Mouse (Mus musculus): ENCODE results near the gene Ccdc173. TPM values are rescaled to one million over a fixed set of nuclear protein-coding genes. Genes with fewer than 3 reads are reported as not detected.
A peak's percentile ranks its signal among the peaks of the same experiment; 100 is the strongest.
"Not testable (repeated sequence)": the region's sequence is repeated elsewhere in the genome, so short reads cannot be mapped to it uniquely, and the experiment has no call there.

Ccdc173 gene
- polyA plus RNA-seq, 1 experiment from 2014 or later = 2.5 TPM

- Histone ChIP-seq H3K27me3 (ENCODE audit: control insufficient read depth, insufficient read depth, low read length) (no peaks in the 10 kb centered on the region), H3K4me1 (ENCODE audit: control insufficient read depth, insufficient read depth, low read length) (no peaks in the 10 kb centered on the region), H3K4me3 (ENCODE audit: low read depth, low read length) (no peak overlapping the region), H3K9ac (replicated peaks; ENCODE audit: low read length) (no peak overlapping the region), H3K27ac (replicated peaks; ENCODE audit: low read depth, low read length) (no peak overlapping the region), H3K9me3 (replicated peaks; ENCODE audit: control insufficient read depth, low read length) (no peaks in the 10 kb centered on the region), H3K4me2 (ENCODE audit: low read depth, low read length) (no peak overlapping the region), H3K36me3 (replicated peaks; ENCODE audit: control insufficient read depth, insufficient read depth, low read depth, low read length) (no peaks in the 10 kb centered on the region)
- ATAC-seq (replicated peaks; ENCODE audit: insufficient number of reproducible peaks, low FRiP score, low TSS enrichment, low read depth) = no peak
- WGBS = 66% methylated on average over 15 of the region's 15 CpGs
- no peak for DNase-seq (ENCODE audit: low spot score)
Measured at GRCm38 (mm10) chr2:69810169-69810568, 20.8 kb upstream of the Ccdc173 start.

- H3K36me3 ChIP-seq (replicated peaks; ENCODE audit: control insufficient read depth, insufficient read depth, low read depth, low read length); H3K4me2 ChIP-seq (ENCODE audit: low read depth, low read length); ATAC-seq (replicated peaks; ENCODE audit: insufficient number of reproducible peaks, low FRiP score, low TSS enrichment, low read depth); H3K9ac ChIP-seq (replicated peaks; ENCODE audit: low read length); H3K27ac ChIP-seq (replicated peaks; ENCODE audit: low read depth, low read length); DNase-seq (ENCODE audit: low spot score); H3K4me1 ChIP-seq (ENCODE audit: control insufficient read depth, insufficient read depth, low read length); H3K27me3 ChIP-seq (ENCODE audit: control insufficient read depth, insufficient read depth, low read length); H3K9me3 ChIP-seq (replicated peaks; ENCODE audit: control insufficient read depth, low read length); H3K4me3 ChIP-seq (ENCODE audit: low read depth, low read length): not testable (repeated sequence)
- WGBS = 88% methylated on average over 7 of the region's 9 CpGs
Measured at GRCm38 (mm10) chr2:69804663-69805062, 15.3 kb upstream of the Ccdc173 start.

GRCm38 (mm10) chr2:69803756-69804155 is 14.4 kb upstream of the Ccdc173 start:
- Histone ChIP-seq H3K4me2 (ENCODE audit: low read depth, low read length) (no peak overlapping the region), H3K4me3 (ENCODE audit: low read depth, low read length) (no peak overlapping the region), H3K9me3 (replicated peaks; ENCODE audit: control insufficient read depth, low read length) (no peaks in the 10 kb centered on the region), H3K27me3 (ENCODE audit: control insufficient read depth, insufficient read depth, low read length) (no peaks in the 10 kb centered on the region), H3K9ac (replicated peaks; ENCODE audit: low read length) (no peak overlapping the region), H3K36me3 (replicated peaks; ENCODE audit: control insufficient read depth, insufficient read depth, low read depth, low read length) (no peaks in the 10 kb centered on the region), H3K27ac (replicated peaks; ENCODE audit: low read depth, low read length) (no peak overlapping the region), H3K4me1 (ENCODE audit: control insufficient read depth, insufficient read depth, low read length) (no peaks in the 10 kb centered on the region)
- DNase-seq (ENCODE audit: low spot score) (no peak), ATAC-seq (replicated peaks; ENCODE audit: insufficient number of reproducible peaks, low FRiP score, low TSS enrichment, low read depth) (no peak)
- 60% methylated on average over 8 of the region's 8 CpGs for WGBS

- H3K27me3 ChIP-seq (ENCODE audit: control insufficient read depth, insufficient read depth, low read length) = no peaks in the 10 kb centered on the region
- DNase-seq (ENCODE audit: low spot score) = peak; percentile 50
- H3K4me2 ChIP-seq (ENCODE audit: low read depth, low read length) = no peak overlapping the region
- H3K9me3 ChIP-seq (replicated peaks; ENCODE audit: control insufficient read depth, low read length) = no peaks in the 10 kb centered on the region
- H3K9ac ChIP-seq (replicated peaks; ENCODE audit: low read length) = no peak overlapping the region
- no peak overlapping the region for H3K27ac ChIP-seq (replicated peaks; ENCODE audit: low read depth, low read length)
- H3K36me3 ChIP-seq (replicated peaks; ENCODE audit: control insufficient read depth, insufficient read depth, low read depth, low read length) = no peaks in the 10 kb centered on the region
- no peak overlapping the region for H3K4me3 ChIP-seq (ENCODE audit: low read depth, low read length)
- no peaks in the 10 kb centered on the region for H3K4me1 ChIP-seq (ENCODE audit: control insufficient read depth, insufficient read depth, low read length)
- ATAC-seq (replicated peaks; ENCODE audit: insufficient number of reproducible peaks, low FRiP score, low TSS enrichment, low read depth) = 0 out of 2 replicates have a peak, but pooled peaks have one; percentile 18
- 51% methylated on average over 5 of the region's 5 CpGs for WGBS
Measured at GRCm38 (mm10) chr2:69802911-69803312, 13.5 kb upstream of the Ccdc173 start.

GRCm38 (mm10) chr2:69790722-69791121 is 1.3 kb upstream of the Ccdc173 start:
- no peak overlapping the region for H3K9ac ChIP-seq (replicated peaks; ENCODE audit: low read length)
- no peak overlapping the region for H3K4me3 ChIP-seq (ENCODE audit: low read depth, low read length)
- no peak overlapping the region for H3K4me2 ChIP-seq (ENCODE audit: low read depth, low read length)
- no peaks in the 10 kb centered on the region; the same call in 1 of the 2 replicates for H3K36me3 ChIP-seq (replicated peaks; ENCODE audit: control insufficient read depth, insufficient read depth, low read depth, low read length)
- H3K27me3 ChIP-seq (ENCODE audit: control insufficient read depth, insufficient read depth, low read length) = no peaks in the 10 kb centered on the region
- DNase-seq (ENCODE audit: low spot score) (no peak), ATAC-seq (replicated peaks; ENCODE audit: insufficient number of reproducible peaks, low FRiP score, low TSS enrichment, low read depth) (no peak)
- H3K4me1 ChIP-seq (ENCODE audit: control insufficient read depth, insufficient read depth, low read length) = no peaks in the 10 kb centered on the region
- no peaks in the 10 kb centered on the region for H3K9me3 ChIP-seq (replicated peaks; ENCODE audit: control insufficient read depth, low read length)
- no peak overlapping the region for H3K27ac ChIP-seq (replicated peaks; ENCODE audit: low read depth, low read length)
- WGBS = 66% methylated on average over 4 of the region's 4 CpGs

- Histone ChIP-seq H3K27ac (replicated peaks; ENCODE audit: low read depth, low read length) (no peak overlapping the region), H3K36me3 (replicated peaks; ENCODE audit: control insufficient read depth, insufficient read depth, low read depth, low read length) (no peaks in the 10 kb centered on the region), H3K4me1 (ENCODE audit: control insufficient read depth, insufficient read depth, low read length) (no peaks in the 10 kb centered on the region), H3K27me3 (ENCODE audit: control insufficient read depth, insufficient read depth, low read length) (no peaks in the 10 kb centered on the region), H3K4me2 (ENCODE audit: low read depth, low read length) (peak overlapping the region; percentile 63), H3K4me3 (ENCODE audit: low read depth, low read length) (peak overlapping the region; percentile 56), H3K9me3 (replicated peaks; ENCODE audit: control insufficient read depth, low read length) (no peaks in the 10 kb centered on the region), H3K9ac (replicated peaks; ENCODE audit: low read length) (no peak overlapping the region)
- DNase-seq (ENCODE audit: low spot score) (peak; percentile 90), ATAC-seq (replicated peaks; ENCODE audit: insufficient number of reproducible peaks, low FRiP score, low TSS enrichment, low read depth) (no peak)
- 2% methylated on average over 10 of the region's 10 CpGs for WGBS
Measured at GRCm38 (mm10) chr2:69790285-69790684, 910 bp upstream of the Ccdc173 start.

- ATAC-seq (replicated peaks; ENCODE audit: insufficient number of reproducible peaks, low FRiP score, low TSS enrichment, low read depth) (peak; percentile 39; the same call in 1 of the 2 replicates), DNase-seq (ENCODE audit: low spot score) (no peak)
- no peaks in the 10 kb centered on the region for H3K36me3 ChIP-seq (replicated peaks; ENCODE audit: control insufficient read depth, insufficient read depth, low read depth, low read length)
- H3K9ac ChIP-seq (replicated peaks; ENCODE audit: low read length) = peak overlapping the region; percentile 51
- no peak overlapping the region for H3K27ac ChIP-seq (replicated peaks; ENCODE audit: low read depth, low read length)
- H3K9me3 ChIP-seq (replicated peaks; ENCODE audit: control insufficient read depth, low read length) = no peaks in the 10 kb centered on the region
- peak overlapping the region; percentile 56 for H3K4me3 ChIP-seq (ENCODE audit: low read depth, low read length)
- no peaks in the 10 kb centered on the region for H3K4me1 ChIP-seq (ENCODE audit: control insufficient read depth, insufficient read depth, low read length)
- no peaks in the 10 kb centered on the region for H3K27me3 ChIP-seq (ENCODE audit: control insufficient read depth, insufficient read depth, low read length)
- WGBS = 31% methylated on average over 9 of the region's 9 CpGs
- peak overlapping the region; percentile 63 for H3K4me2 ChIP-seq (ENCODE audit: low read depth, low read length)
Measured at GRCm38 (mm10) chr2:69788974-69789373, 401 bp downstream of the Ccdc173 start.

- ATAC-seq (replicated peaks; ENCODE audit: insufficient number of reproducible peaks, low FRiP score, low TSS enrichment, low read depth) (no peak), DNase-seq (ENCODE audit: low spot score) (no peak)
- no peak overlapping the region for H3K4me3 ChIP-seq (ENCODE audit: low read depth, low read length)
- no peak overlapping the region for H3K27ac ChIP-seq (replicated peaks; ENCODE audit: low read depth, low read length)
- no peaks in the 10 kb centered on the region for H3K4me1 ChIP-seq (ENCODE audit: control insufficient read depth, insufficient read depth, low read length)
- no peak overlapping the region for H3K9ac ChIP-seq (replicated peaks; ENCODE audit: low read length)
- 44% methylated on average over 5 of the region's 5 CpGs for WGBS
- no peak overlapping the region for H3K4me2 ChIP-seq (ENCODE audit: low read depth, low read length)
- no peaks in the 10 kb centered on the region for H3K36me3 ChIP-seq (replicated peaks; ENCODE audit: control insufficient read depth, insufficient read depth, low read depth, low read length)
- H3K9me3 ChIP-seq (replicated peaks; ENCODE audit: control insufficient read depth, low read length) = no peaks in the 10 kb centered on the region
- H3K27me3 ChIP-seq (ENCODE audit: control insufficient read depth, insufficient read depth, low read length) = no peaks in the 10 kb centered on the region
Measured at GRCm38 (mm10) chr2:69778836-69779177, 10.6 kb downstream of the Ccdc173 start.

Data from embryonic facial prominence, embryonic 11.5 days (tissue).